Mouse (Mus musculus) midbrain, embryonic 16.5 days (tissue): ENCODE data around the gene Elmo2. TPM values are rescaled to one million over a fixed set of nuclear protein-coding genes. Genes with fewer than 3 reads are reported as not detected.
A peak's percentile ranks its signal among the peaks of the same experiment; 100 is the strongest.

ENCODE experiments used
- ATAC-seq: fragments of 200-750 bp; cut with Nextera tagmentation; 2 replicates; pipeline ENCODE4 v1.8.0; 2017; ENCODE audit warnings: moderate TSS enrichment
- H3K27ac ChIP-seq: fragments of 300-500 bp; sonication (generic); 2 replicates; pipeline ENCODE4 v1.5.1; 2014; ENCODE audit warnings: mild to moderate bottlenecking, low read length, mixed read lengths
- H3K27me3 ChIP-seq: fragments of 300-500 bp; sonication (generic); 2 replicates; pipeline ENCODE4 v1.6.1; 2014; ENCODE audit warnings: low read depth, low read length, mixed read lengths; ENCODE audit not compliant: control insufficient read depth, insufficient read depth
- H3K36me3 ChIP-seq: fragments of 300-500 bp; sonication (generic); 2 replicates; pipeline ENCODE4 v1.6.1; 2014; ENCODE audit warnings: mild to moderate bottlenecking, low read length, moderate library complexity, mixed read lengths; ENCODE audit not compliant: control insufficient read depth, insufficient read depth
- H3K4me1 ChIP-seq: fragments of 300-500 bp; sonication (generic); 2 replicates; pipeline ENCODE4 v1.6.1; 2014; ENCODE audit warnings: mild to moderate bottlenecking, low read length, mixed read lengths; ENCODE audit not compliant: control insufficient read depth, insufficient read depth
- H3K4me2 ChIP-seq: fragments of 300-500 bp; sonication (generic); 2 replicates; pipeline ENCODE4 v1.6.1; 2014; ENCODE audit warnings: mild to moderate bottlenecking, low read length, mixed read lengths
- H3K4me3 ChIP-seq: fragments of 300-500 bp; sonication (generic); 2 replicates; pipeline ENCODE4 v1.5.1; 2014; ENCODE audit warnings: low read depth, mild to moderate bottlenecking, low read length, moderate library complexity, mixed read lengths
- H3K9ac ChIP-seq: fragments of 300-500 bp; sonication (generic); 2 replicates; pipeline ENCODE4 v1.6.1; 2014; ENCODE audit warnings: low read depth, low read length, mixed read lengths
- H3K9me3 ChIP-seq: fragments of 300-500 bp; sonication (generic); replicated peaks from 2 replicates; pipeline ENCODE4 v1.6.1; 2014; ENCODE audit warnings: mild to moderate bottlenecking, low read length, mixed read lengths; ENCODE audit not compliant: control insufficient read depth, poor library complexity, severe bottlenecking
- WGBS: fragments of 180-500 bp; shearing (Covaris S2); extraction: QIAGEN DNeasy Blood & Tissue Kit; methylation state at CpG from one replicate; pipeline ENCODE4 v1.1.7; 2014; 5-methylcytosine and 5-hydroxymethylcytosine counted together
- polyA plus RNA-seq: library from polyadenylated mRNA; unstranded; fragments of >200 nt; fragmentation: Nextera tagmentation; extraction: Ambion mirVana; gene quantifications from 2 replicates; pipeline ENCODE4 v1.2.1, GENCODE M21; 2015

Elmo2 gene
- polyA plus RNA-seq, 1 experiment from 2014 or later = 108 TPM

DNA sequence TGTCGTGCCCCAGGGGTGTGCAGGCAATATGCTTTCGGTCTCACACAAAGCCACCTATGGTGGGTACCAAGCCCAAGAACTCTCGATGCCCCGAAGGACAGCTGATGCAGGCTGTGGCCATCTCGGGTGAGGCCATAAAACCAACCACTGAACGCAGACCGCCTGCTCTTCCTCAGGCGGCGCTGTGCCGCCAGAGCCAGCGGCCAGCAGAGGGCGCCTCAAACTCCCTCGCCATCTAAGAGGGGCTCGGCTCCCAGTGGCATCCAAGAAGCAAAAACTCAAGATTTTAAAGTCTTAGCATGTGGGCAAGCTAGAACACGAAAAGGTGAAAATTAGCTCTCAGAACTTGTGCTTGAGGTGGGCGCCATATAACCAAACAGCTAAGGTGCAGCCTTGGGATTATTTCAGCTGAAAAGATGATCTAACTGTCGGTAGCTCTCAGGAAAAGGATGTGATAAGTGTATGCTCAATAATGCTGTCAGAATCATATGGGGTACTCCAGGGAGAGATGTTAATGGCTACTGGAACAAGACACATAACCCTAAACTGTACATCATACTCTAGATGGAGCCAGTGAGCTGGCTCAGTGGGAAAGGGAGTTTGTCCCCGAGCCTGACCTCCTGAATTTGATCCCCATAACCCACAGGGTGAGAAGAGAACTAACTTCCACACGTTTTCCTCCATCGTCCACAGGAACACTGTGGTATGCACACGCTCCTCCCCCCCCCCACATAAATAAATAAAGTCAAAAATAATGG lies 38.2 kb upstream of the Elmo2 start:
- no peak overlapping the region for H3K4me3 ChIP-seq
- H3K4me1 ChIP-seq = peaks cover 13% of the 10 kb centered on the region
- peak overlapping the region; percentile 4; the same call in 1 of the 2 replicates for H3K9ac ChIP-seq
- ATAC-seq = peak; percentile 34; the same call in 1 of the 2 replicates
- no peaks in the 10 kb centered on the region for H3K9me3 ChIP-seq
- H3K27me3 ChIP-seq = no peaks in the 10 kb centered on the region
- no peak overlapping the region for H3K27ac ChIP-seq
- H3K36me3 ChIP-seq = no peaks in the 10 kb centered on the region
- H3K4me2 ChIP-seq = peak overlapping the region; percentile 23
- WGBS = 13% methylated on average over 21 of the region's 21 CpGs

DNA sequence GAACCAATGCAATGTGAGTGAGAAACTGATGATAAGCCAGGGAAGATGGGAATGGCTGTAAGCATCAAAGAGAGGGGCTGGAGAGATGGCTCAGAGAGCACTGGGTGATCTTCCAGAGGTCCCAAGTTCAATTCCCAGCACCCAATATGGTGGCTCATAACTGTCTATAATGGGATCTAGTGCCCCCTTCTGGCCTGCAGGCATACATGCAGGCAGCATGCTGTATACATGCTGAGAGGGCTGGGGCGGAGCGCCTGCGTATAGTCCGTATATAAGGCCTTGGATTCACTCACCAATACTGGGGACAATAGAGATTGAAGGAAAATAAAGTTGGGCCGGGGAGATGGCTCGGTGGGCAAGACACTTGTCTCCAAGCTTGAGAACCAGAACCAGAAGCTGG lies 37.0 kb upstream of the Elmo2 start:
- 91% methylated on average over 6 of the region's 6 CpGs for WGBS
- Histone ChIP-seq H3K36me3 (no peaks in the 10 kb centered on the region), H3K27me3 (no peaks in the 10 kb centered on the region), H3K9me3 (no peaks in the 10 kb centered on the region), H3K9ac (no peak overlapping the region), H3K4me3 (no peak overlapping the region), H3K4me2 (no peak overlapping the region), H3K27ac (no peak overlapping the region), H3K4me1 (peaks cover 13% of the 10 kb centered on the region)
- no peak for ATAC-seq

DNA sequence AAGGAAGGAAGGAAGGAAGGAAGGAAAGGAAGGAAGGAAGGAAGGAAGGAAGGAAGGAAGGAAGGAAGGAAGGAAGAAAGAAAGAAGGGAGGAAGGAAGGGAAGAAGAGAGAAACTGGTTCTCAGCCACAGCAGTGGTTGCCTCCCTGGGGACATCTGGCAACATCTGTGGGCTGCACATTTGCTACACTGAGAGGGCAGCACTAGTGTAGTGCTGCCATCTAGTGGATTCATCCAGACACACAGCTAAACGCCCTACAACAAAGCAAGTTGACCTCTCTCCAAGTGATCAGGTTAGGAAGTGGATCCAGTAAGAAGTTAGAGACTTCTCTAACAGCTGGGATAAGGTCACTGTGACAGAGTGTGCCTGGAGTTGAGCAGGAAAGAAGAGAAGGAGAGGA lies 34.6 kb upstream of the Elmo2 start:
- 0% methylated on average over 1 of the region's 1 CpGs for WGBS

GRCm38 (mm10) chr2:165351828-165352513 lies 25.7 kb upstream of the Elmo2 start:
- Histone ChIP-seq H3K27me3 (no peaks in the 10 kb centered on the region), H3K4me1 (no peaks in the 10 kb centered on the region), H3K9ac (no peak overlapping the region), H3K27ac (no peak overlapping the region), H3K9me3 (peaks cover 16% of the 10 kb centered on the region), H3K36me3 (peaks cover 22% of the 10 kb centered on the region), H3K4me2 (no peak overlapping the region), H3K4me3 (no peak overlapping the region)
- WGBS = 91% methylated on average over 20 of the region's 20 CpGs
- no peak for ATAC-seq

More for the DNA sequence above, 34.6 kb upstream of the Elmo2 start:
- no peaks in the 10 kb centered on the region for H3K27me3 ChIP-seq
- peak; percentile 68; the same call in 1 of the 2 replicates for ATAC-seq
- no peak overlapping the region for H3K4me2 ChIP-seq
- no peak overlapping the region for H3K4me3 ChIP-seq
- 0 out of 2 replicates have a peak, but pooled peaks cover under 1% of the 10 kb centered on the region for H3K36me3 ChIP-seq
- peaks cover 6% of the 10 kb centered on the region; the same call in 1 of the 2 replicates for H3K4me1 ChIP-seq
- no peak overlapping the region for H3K9ac ChIP-seq
- no peaks in the 10 kb centered on the region for H3K9me3 ChIP-seq
- H3K27ac ChIP-seq = no peak overlapping the region

GRCm38 (mm10) chr2:165349466-165349865 lies 23.2 kb upstream of the Elmo2 start:
- Histone ChIP-seq H3K4me2 (no peak overlapping the region; the same call in 1 of the 2 replicates), H3K27ac (no peak overlapping the region), H3K9me3 (peaks cover 16% of the 10 kb centered on the region), H3K27me3 (no peaks in the 10 kb centered on the region), H3K9ac (no peak overlapping the region; the same call in 1 of the 2 replicates), H3K4me3 (no peak overlapping the region), H3K36me3 (peaks cover 19% of the 10 kb centered on the region), H3K4me1 (no peaks in the 10 kb centered on the region)
- WGBS = 10% methylated on average over 8 of the region's 8 CpGs
- peak; percentile 75 for ATAC-seq

- no peaks in the 10 kb centered on the region for H3K36me3 ChIP-seq
- H3K9ac ChIP-seq = no peak overlapping the region
- H3K27me3 ChIP-seq = no peaks in the 10 kb centered on the region
- WGBS = 94% methylated on average over 5 of the region's 5 CpGs
- ATAC-seq = no peak
- no peaks in the 10 kb centered on the region for H3K4me1 ChIP-seq
- no peak overlapping the region for H3K27ac ChIP-seq
- no peaks in the 10 kb centered on the region for H3K9me3 ChIP-seq
- H3K4me2 ChIP-seq = no peak overlapping the region
- no peak overlapping the region for H3K4me3 ChIP-seq
Measured at GRCm38 (mm10) chr2:165346180-165346579, 19.9 kb upstream of the Elmo2 start.

GRCm38 (mm10) chr2:165337191-165337590 lies 10.9 kb upstream of the Elmo2 start:
- WGBS = 10% methylated on average over 3 of the region's 3 CpGs
- Histone ChIP-seq H3K9me3 (no peaks in the 10 kb centered on the region), H3K4me2 (no peak overlapping the region), H3K4me1 (no peaks in the 10 kb centered on the region; the same call in 1 of the 2 replicates), H3K27me3 (no peaks in the 10 kb centered on the region), H3K4me3 (no peak overlapping the region), H3K27ac (no peak overlapping the region), H3K36me3 (no peaks in the 10 kb centered on the region), H3K9ac (no peak overlapping the region)
- no peak for ATAC-seq

DNA sequence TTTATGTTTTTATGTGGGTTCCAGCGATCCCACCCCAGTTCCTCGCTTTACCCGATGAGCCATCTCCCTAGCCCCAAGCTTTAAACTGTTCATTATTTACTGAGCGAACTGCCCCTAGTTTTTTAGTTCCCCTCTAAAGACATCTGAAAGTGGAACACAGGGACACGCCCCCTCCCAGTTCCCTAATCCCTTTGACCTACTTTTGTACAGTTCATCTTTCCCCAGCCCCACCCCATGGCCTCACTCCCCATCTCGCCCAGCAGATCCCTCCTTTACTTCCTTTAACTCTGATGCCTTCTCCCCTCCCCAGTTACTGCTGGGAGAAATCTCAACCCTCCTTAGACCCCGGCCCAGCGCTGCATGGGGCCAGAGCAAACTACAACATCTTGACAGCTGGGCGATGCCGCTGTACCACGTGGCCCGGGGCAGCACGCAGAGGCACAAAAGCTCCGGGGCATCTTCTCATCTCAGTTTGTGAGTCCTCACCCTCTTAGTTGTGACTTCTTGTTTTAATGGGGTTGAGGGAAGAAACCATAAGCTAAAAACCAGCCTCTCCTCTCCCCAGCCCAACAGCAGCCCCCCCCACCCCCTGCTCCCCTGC lies 6.4 kb upstream of the Elmo2 start:
- 39% methylated on average over 14 of the region's 14 CpGs for WGBS
- Histone ChIP-seq H3K27me3 (no peaks in the 10 kb centered on the region), H3K36me3 (no peaks in the 10 kb centered on the region), H3K27ac (no peak overlapping the region), H3K4me3 (no peak overlapping the region), H3K4me2 (no peak overlapping the region), H3K9ac (no peak overlapping the region), H3K4me1 (peaks cover 3% of the 10 kb centered on the region), H3K9me3 (no peaks in the 10 kb centered on the region)
- ATAC-seq = no peak

DNA sequence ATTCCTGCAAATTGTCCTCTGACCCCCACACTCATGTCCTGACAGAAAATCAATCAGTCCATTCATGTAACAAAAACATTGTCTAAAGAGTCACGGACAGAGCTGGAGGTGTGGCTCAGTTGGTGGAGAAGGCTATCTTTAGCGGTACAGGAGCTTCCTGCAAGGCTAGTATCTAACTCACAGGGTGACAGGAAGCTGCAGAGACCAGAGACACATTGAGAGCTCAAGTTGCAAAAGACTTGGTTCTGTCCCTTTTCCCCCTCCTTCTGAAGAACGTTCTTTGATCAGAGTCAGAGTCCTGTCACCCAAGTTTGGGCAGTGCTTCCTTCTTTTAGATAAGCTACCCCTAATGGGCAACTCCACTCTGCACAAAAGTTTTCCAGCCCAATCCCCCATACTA lies 3.4 kb upstream of the Elmo2 start:
- no peak for ATAC-seq
- WGBS = 57% methylated on average over 3 of the region's 3 CpGs

More for the DNA sequence above, 3.4 kb upstream of the Elmo2 start:
- H3K9ac ChIP-seq = no peak overlapping the region
- H3K9me3 ChIP-seq = no peaks in the 10 kb centered on the region
- H3K36me3 ChIP-seq = no peaks in the 10 kb centered on the region
- H3K4me2 ChIP-seq = no peak overlapping the region
- H3K4me3 ChIP-seq = no peak overlapping the region
- no peak overlapping the region for H3K27ac ChIP-seq
- H3K27me3 ChIP-seq = no peaks in the 10 kb centered on the region
- peaks cover 23% of the 10 kb centered on the region for H3K4me1 ChIP-seq
